Mouse (Mus musculus) yolk sac, embryonic 10.5 days (tissue): Measurements from ENCODE around the gene Foxp1.

Source experiments
- DNase-seq: peaks from one replicate; pipeline ENCODE4 v3.0.0-alpha.2; 2017; ENCODE audit warnings: low spot score

Gene Foxp1

GRCm38 (mm10) chr6:99484197-99484725 is 38.3 kb downstream of the Foxp1 start:
- DNase-seq: no peak

GRCm38 (mm10) chr6:99483556-99483955 is 39.0 kb downstream of the Foxp1 start:
- no peak for DNase-seq

DNA sequence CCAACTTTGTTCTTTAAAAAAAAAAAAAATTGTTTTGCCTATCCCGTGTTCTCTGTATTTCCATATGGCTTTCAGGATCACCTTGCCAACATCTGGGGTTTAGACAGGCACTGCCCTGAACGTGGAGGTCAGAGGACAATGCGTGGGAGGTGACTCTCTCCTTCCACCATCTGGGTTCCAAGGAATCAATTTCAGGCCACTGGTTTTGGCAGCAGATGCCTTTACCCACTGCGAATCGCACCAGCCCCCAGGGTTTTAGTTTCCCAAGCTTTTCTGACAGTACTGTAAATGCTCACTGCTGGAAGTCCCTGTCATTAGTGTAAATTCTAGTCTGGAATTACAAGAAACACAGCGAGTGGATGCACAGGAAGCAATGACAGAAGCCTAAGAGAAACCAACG is 41.0 kb downstream of the Foxp1 start:
- DNase-seq: no peak

- no peak for DNase-seq
These were observed 43.5 kb downstream of the Foxp1 start for GRCm38 (mm10) chr6:99478873-99479650.

- DNase-seq: no peak
These were observed 47.5 kb downstream of the Foxp1 start for GRCm38 (mm10) chr6:99475040-99475439.

- DNase-seq: no peak
These were observed 51.6 kb downstream of the Foxp1 start for GRCm38 (mm10) chr6:99470906-99471305.

- DNase-seq: no peak
These were observed 53.2 kb downstream of the Foxp1 start for GRCm38 (mm10) chr6:99469134-99469834.

DNA sequence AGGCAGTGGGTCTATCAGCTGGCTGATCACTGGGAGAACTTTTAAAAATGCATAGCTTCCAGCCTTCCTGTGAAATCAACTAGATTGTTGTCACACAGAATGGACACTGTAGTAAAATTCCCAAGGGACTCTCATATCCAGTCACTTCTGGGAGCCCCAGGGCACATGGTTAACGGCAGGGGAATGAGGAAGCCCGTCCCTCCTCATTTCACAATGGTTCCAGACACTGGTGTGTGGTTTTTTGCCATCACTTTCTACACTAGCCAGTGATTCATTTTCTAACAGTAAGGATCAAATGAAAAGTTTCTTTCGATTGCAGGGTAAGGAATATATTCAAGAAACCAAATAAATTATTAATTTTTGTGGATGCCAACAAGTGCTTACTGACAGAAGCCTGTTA is 54.7 kb downstream of the Foxp1 start:
- no peak for DNase-seq

GRCm38 (mm10) chr6:99467109-99467508 is 55.4 kb downstream of the Foxp1 start:
- DNase-seq: no peak

- no peak for DNase-seq
These were observed 56.2 kb downstream of the Foxp1 start for GRCm38 (mm10) chr6:99466354-99466753.

DNA sequence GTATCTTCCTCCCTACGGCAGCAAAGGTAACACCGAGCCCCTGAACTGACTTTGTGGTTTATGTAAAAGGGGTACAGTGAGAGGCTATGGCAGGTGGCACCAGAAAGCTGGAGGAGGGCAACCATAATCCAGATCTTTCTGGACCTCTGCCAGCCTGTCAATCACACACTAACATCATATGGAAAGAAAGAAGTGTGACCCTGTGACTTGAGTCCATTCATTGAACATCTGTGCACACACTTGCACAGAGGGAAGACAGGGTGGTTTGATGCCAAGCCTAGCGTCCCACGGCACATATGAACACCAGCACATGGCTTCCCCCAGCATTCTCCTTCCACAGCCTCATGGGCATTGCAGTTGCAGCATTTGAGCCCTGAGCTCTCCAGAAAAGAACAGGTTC is 58.1 kb downstream of the Foxp1 start:
- no peak for DNase-seq

DNA sequence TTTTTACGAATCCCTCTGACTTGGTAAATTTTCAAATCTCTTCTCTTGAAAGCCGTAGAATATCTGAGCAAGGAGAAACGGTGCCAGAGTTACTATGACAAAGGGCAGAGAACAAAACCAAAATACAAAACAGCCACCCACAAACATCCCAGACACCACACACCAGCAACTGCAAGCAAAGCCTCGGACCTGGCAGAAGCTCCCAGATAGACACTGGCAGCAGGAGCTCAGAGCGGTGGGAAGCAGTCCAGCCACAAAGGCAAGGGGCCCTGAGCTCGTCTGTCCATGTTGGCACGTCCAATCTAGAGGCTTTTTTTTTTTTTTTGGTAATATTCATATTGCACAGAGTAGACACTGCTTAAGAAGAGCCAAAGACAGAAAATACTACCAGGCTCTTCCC is 58.6 kb downstream of the Foxp1 start:
- DNase-seq: no peak

- no peak for DNase-seq
These were observed 63.7 kb downstream of the Foxp1 start for GRCm38 (mm10) chr6:99458775-99459174.

GRCm38 (mm10) chr6:99453763-99454520 is 68.6 kb downstream of the Foxp1 start:
- no peak for DNase-seq

DNA sequence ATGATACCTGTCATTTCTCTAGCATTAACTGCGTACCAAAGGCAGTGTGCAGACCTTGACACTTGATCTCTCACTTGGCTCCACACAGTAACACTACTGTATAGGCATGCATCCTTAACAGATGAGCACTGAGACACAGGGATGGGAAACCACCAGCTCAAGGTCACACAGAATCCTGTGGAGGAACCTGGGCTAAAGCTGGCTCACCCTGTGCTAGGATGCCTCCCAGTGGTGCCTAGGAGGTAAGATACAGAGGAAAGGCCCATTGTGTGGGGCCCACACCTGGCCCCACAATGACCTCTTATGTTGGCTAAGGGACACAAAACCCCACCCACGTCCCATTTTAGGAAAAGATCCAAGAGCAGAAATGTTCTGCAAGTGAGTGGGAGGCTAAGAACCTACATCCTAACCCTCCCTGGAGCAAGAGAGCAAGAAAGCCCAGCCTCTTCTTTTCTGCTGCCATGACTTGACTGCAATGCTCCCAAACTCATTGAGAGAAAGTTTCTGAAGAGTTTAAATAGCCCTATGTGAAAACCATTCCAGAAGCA is 69.8 kb downstream of the Foxp1 start:
- no peak for DNase-seq

DNA sequence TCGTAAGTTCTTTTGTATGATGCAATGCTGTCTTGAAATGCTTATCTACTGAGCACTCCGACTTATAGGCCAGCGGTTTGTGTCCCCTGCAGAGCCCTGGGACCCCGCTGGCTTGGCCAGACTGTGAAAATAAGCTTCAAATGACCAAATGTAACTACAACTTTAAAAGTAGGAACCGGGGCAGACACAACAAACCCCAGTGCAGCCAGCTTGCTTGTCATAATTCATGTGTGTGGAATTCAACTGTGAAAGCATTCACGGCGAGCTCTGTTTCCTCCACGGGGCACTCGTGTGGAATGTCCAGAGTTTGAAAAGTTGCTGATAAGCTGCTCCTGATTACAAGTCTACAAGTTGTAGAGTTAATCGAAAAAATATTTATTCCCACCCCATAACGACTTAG is 71.0 kb downstream of the Foxp1 start:
- DNase-seq: peak; percentile 15

GRCm38 (mm10) chr6:99447447-99447846 is 75.1 kb downstream of the Foxp1 start:
- DNase-seq: no peak

GRCm38 (mm10) chr6:99446801-99447415 is 75.6 kb downstream of the Foxp1 start:
- no peak for DNase-seq

DNA sequence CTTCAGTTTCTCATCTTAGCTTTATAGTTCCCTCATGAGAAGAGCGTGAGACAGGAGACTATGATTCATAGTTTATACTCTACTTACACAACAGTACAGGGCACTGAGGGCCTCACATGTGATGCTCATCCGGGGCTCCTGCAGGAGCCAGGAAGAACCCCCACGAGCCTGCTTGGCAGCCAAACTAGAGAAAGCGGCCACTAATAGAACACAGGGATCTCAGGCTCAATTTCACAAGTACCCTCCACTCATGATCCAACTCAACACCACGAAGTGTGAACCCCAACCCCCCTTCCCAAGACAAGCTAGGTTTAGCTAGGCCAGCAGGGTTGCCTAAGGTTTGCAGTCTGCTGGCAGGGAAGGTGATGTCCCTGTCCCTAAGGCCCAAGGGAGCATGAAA is 79.1 kb downstream of the Foxp1 start:
- no peak for DNase-seq

GRCm38 (mm10) chr6:99441100-99441499 is 81.4 kb downstream of the Foxp1 start:
- no peak for DNase-seq

- DNase-seq: no peak
These were observed 81.9 kb downstream of the Foxp1 start for GRCm38 (mm10) chr6:99440606-99441005.

- DNase-seq: peak; percentile 60
These were observed 82.6 kb downstream of the Foxp1 start for GRCm38 (mm10) chr6:99439878-99440361.
